Mouse (Mus musculus) T-cell, adult 2 months (primary cell): ENCODE data around the gene Slc4a1.
"Not testable (repeated sequence)": the region's sequence is repeated elsewhere in the genome, so short reads cannot be mapped to it uniquely, and the experiment has no call there.

Experiments used
- DNase-seq: peaks from one replicate; pipeline ENCODE4 v3.0.0; 2022; ENCODE audit warnings: low spot score

Gene Slc4a1

GRCm38 (mm10) chr11:102366103-102366502 is at the start of gene Slc4a1:
Slc4a1 (minus strand) TSS chr11:102366203.
- DNase-seq: not testable (repeated sequence)

GRCm38 (mm10) chr11:102415034-102415802 is 49.2 kb upstream of the Slc4a1 start:
- DNase-seq: no peak

GRCm38 (mm10) chr11:102413059-102413458 is 47.1 kb upstream of the Slc4a1 start:
- no peak for DNase-seq

- peak; percentile 82 for DNase-seq
These were observed 45.7 kb upstream of the Slc4a1 start for GRCm38 (mm10) chr11:102411704-102412103.

GRCm38 (mm10) chr11:102411061-102411460 is 45.1 kb upstream of the Slc4a1 start:
- DNase-seq: no peak

- DNase-seq: not testable (repeated sequence)
These were observed 44.3 kb upstream of the Slc4a1 start for GRCm38 (mm10) chr11:102410345-102410744.

- no peak for DNase-seq
These were observed 43.9 kb upstream of the Slc4a1 start for GRCm38 (mm10) chr11:102409795-102410330.

GRCm38 (mm10) chr11:102408888-102409794 is 43.1 kb upstream of the Slc4a1 start:
- DNase-seq: no peak

- DNase-seq: peak; percentile 95
These were observed 42.4 kb upstream of the Slc4a1 start for GRCm38 (mm10) chr11:102408344-102408876.

- no peak for DNase-seq
These were observed 41.8 kb upstream of the Slc4a1 start, which contains the start of gene Slc25a39 for GRCm38 (mm10) chr11:102407834-102408215. Slc25a39 (minus strand) TSS chr11:102407946.

GRCm38 (mm10) chr11:102406900-102407833 is 41.2 kb upstream of the Slc4a1 start:
- peak; percentile 84 for DNase-seq

GRCm38 (mm10) chr11:102406401-102406800 is 40.4 kb upstream of the Slc4a1 start:
- no peak for DNase-seq

GRCm38 (mm10) chr11:102405544-102406285 is 39.7 kb upstream of the Slc4a1 start:
- no peak for DNase-seq

- DNase-seq: no peak
These were observed 38.4 kb upstream of the Slc4a1 start for GRCm38 (mm10) chr11:102404161-102405010.

GRCm38 (mm10) chr11:102403657-102404056 is 37.7 kb upstream of the Slc4a1 start:
- no peak for DNase-seq

GRCm38 (mm10) chr11:102401898-102402500 is 36.0 kb upstream of the Slc4a1 start:
- DNase-seq: no peak

GRCm38 (mm10) chr11:102400513-102401084 is 34.6 kb upstream of the Slc4a1 start:
- DNase-seq: no peak

GRCm38 (mm10) chr11:102399610-102400072 is 33.6 kb upstream of the Slc4a1 start:
- no peak for DNase-seq

GRCm38 (mm10) chr11:102399107-102399506 is 33.1 kb upstream of the Slc4a1 start:
- no peak for DNase-seq
